Mouse (Mus musculus): Measurements from ENCODE around the gene Vac14.
"Not testable (repeated sequence)": the region's sequence is repeated elsewhere in the genome, so short reads cannot be mapped to it uniquely, and the experiment has no call there.

The Vac14 gene

DNA sequence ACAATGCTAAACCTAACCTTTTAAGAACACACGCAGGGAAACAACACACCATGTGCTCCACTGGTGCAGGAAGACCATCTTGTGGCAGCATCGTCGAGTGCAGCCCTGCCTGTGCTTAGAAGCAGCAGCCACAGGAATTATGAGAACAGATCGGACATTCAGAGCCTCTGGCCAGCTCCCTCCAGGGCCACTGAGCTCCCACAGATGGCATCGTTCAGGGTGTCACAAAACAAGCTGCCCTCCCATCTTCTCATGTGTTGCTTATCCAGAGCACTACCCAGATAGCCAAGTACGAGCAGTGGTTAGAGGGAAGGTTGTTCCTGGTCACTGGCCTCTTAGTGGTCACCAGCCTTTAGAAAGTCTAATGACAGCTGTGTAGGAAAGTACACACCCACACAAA is 30.9 kb downstream of the Vac14 start:
- no peak for DNase-seq

DNA sequence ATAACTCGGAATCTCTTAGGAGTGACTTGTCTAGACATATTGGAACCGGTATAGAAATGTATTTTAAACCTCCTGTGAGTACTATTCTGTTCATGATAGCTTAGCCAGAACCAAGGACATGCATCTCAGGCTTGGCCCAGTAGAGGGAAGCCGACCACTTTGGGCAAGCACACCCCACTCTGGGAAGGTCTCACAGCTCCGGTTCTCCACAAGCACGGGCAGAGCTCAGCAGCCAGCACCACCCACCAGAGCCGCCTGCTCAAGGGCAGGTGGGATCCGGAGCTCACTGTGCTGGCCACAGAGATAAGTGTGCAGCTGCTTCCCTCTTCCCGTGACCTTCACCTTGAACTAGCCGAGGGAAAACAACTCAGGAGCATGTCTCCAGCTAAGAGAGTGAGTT is 32.5 kb downstream of the Vac14 start:
- peak in 1 of 2 experiments; percentile 31 for DNase-seq

DNA sequence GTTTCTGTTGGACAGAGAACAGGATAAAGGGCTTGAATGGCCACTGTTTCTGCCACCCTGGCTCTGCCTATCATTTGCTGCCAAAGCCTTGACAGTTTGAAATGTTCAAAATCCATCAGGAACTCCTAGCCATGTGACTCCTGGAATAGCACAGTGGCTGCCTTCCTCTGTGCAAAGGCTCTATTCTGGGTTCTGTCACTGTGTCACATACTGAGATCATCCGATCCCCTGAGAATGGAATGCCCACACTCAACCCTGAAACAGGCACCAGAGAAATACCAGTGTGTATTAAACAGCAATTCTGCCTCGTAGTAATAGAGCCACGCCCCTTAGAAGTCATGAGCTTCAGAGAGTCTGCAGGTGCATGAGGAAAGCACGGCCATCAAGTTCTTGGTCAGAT is 33.5 kb downstream of the Vac14 start:
- DNase-seq = no peak

DNA sequence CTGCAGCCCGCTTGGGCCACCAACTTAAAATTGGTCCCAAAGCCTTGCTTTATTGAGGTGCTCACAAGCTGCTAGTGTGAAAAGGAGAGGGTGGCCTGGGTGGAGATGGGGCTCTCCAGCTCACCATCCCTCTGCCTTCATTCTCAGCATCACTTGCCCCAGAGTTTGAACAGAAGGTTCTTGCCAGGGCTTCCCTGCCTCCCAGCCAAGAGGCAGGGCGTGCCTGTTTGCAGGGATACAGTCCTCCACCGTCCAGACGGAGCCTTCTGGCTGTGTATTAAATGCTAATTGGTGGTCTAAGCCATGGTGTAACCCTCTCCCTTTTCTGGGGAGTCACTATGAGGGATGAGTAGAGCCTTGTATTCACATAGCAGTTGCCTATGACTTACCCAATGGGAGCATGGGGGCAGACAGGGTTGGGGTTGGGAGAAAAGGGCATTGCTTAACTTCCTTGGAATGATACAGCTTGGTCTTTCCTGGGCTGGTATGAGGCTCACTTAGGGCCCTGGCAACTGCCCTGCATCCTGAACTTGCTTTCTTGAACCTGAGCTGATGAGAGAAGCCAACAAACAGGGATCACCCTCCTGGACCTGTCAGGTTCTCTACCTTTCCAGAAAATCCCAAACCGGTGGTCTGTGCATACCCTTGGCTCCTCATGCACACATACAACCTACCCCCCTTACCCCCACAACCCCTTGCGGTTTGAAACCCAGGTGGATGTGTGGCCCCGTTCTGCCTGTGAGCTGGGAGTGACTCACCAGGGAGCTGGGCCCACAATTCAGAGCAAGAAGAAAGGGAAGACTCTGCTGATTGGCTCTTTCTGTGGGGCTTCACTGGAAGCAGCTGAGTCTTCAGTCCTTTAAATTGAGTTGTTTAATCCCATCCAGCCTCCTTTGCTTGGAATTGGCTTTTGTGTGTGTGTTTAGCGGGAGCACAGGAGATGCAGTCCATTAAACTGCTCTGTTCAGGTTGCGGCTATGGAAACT is 36.0 kb downstream of the Vac14 start:
- DNase-seq = no peak

DNA sequence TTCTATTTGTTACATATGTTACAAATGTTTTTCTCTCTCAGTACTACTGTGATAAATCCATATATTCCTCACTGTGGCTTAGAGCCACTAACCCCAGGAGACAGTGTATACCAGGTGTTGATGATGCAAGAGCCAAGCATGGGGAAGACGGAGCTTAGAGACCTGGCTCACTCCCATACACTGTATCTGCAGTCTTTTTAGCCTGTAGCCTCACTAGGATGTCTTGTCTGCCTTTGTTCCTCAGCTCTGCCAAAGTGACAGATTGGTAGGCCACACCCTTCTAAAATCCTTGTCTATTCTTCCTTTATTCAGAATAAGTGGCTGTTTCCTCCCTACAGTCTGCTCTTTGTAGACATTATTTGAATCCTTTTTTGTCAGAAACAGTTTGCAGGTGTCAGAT is 37.4 kb downstream of the Vac14 start:
- DNase-seq = no peak

DNA sequence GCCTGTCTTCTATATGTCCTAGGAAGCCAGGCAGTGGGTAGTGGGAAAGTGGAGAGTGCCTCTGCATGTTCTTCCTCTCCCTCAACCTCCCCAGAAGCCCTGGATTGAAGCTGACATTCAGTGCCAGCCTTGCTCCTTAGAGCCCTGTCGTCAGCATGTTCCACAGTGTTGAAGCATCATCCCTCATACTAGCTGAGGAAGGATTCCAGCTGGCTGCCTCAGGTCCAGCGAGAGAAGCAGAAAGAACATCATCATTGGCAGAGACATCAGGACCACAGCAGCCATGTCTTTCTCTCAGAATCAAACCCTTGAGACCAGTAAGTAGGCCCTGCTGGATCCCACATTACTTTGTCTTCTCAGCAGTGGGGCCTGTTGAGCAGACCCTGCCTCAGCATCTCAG is 39.3 kb downstream of the Vac14 start:
- no peak for DNase-seq

DNA sequence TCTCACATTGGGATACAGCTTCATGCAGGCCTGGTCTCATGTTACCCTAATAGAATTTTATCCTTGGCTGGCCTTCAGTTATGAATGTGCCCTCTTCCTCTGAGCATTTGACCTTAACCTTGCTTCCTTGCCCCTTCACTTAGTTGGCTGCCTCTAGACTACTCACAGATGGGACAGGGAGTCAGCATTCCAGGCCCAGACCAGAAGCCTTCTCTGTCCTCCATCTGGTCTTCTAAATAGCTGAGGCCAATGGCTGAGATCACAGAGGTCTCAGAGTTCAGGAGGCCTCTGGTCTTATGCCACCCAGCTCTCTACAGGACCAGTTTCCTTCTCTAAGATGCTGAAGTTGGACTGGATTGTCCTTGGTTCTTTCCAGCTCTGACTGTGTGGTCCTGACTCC is 41.7 kb downstream of the Vac14 start:
- DNase-seq = peak in 1 of 2 experiments; percentile 9

DNA sequence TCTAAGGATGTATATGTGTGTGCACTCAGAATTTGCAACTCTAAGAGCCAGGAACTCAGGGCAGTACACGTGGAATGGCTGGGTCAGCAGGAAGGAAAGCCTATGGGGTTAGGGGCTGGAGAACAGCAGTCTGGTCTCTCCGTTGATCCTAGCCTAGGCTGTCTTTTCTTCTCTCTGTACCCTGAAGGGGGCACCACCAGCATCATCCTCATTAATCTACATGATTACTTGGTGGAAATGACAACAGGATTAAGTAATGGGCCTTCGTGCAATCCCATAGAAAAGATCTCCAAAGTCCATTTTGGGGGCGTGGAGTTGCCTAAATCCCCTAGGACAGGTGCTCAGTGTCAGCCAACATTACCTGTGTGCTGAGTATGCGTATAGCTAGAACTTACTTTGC is 44.2 kb downstream of the Vac14 start:
- DNase-seq = no peak

DNA sequence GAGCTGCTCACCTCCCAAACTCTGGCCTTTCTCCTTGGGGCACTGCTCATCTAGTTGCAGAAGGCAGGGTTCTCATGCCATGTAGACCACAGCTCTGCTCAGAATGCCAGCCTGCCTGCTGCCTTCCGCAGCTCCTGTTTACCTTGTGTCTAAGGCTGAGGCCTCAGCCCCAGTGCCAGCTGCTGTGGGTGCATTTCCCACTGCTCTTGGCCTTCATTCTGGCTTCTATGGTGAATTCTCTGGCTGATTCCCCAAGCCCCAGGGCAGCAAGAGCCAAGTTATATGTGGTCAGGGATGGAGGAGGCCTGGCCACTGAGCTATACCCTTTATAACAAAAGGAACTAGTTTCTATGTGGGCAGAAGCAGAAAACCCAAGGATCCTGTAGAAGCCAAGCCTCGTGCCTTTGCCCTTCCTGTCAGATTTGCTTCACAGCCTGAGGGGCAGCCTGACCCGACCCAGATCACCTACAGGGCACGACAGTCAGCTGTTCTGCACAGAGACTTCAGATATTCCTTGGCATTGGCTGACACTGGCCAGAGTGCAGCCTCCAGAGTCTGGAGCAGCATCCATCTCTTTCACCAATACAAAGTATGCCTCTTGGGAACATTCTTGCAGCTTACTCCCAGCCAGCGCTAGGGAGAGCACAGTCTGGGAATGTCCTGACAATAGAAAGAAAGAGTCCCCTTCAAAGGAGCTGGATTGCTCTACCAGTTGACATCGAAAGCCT is 44.8 kb downstream of the Vac14 start:
- DNase-seq = no peak

DNA sequence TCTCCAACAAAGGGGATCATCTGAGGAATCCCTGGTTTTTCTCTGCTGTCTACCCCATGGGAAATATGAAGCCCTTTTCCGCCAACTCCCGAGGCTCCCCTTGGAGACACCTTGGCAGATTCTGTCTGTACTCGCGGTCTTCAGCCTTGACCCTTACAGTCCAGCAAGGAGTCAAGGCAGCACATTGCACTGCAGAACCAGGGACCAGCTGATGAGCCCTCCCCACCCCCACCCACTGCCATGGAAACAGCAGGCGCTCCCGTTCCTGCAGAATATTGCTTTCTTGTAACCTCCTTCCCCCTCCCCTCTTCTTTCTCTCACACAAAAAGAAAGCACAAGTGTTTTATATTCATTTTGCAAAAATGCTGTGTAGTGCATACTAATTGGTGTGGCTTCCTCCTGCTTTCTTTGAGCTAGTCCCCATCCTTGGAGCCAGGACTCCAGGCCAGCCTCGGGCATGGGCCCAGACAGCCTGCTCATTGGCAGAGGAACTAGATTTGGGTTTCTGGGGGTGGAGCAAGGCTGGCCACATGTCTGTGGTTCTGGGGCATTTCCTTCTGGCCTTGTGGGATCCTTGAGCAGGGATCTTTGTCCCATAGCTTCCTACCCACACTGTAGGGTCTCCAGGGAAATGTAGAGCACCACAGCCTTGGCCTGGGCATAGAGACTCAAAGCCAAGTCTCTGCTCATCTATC is 46.0 kb downstream of the Vac14 start:
- DNase-seq = peak in 1 of 2 experiments; percentile 24

DNA sequence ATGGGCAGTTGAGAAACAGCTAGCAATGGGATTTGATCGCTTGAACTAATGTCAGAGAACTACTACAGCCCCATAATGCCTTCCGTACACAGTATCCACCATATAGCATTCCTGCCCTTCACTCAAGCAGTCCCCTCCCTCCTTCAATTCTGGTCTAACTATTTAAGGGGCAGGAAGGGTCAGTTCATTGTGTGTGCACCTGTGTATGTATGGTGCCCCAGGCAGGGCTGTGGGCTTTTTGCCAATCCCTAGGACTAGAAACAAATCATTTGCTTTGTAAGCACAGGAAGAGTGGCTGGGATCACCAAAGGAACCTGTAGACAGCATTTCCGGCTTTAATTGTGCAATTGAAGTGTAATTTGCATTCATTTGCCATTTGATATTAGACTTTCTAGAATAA is 46.6 kb downstream of the Vac14 start:
- DNase-seq = peak in 1 of 2 experiments; percentile 58

DNA sequence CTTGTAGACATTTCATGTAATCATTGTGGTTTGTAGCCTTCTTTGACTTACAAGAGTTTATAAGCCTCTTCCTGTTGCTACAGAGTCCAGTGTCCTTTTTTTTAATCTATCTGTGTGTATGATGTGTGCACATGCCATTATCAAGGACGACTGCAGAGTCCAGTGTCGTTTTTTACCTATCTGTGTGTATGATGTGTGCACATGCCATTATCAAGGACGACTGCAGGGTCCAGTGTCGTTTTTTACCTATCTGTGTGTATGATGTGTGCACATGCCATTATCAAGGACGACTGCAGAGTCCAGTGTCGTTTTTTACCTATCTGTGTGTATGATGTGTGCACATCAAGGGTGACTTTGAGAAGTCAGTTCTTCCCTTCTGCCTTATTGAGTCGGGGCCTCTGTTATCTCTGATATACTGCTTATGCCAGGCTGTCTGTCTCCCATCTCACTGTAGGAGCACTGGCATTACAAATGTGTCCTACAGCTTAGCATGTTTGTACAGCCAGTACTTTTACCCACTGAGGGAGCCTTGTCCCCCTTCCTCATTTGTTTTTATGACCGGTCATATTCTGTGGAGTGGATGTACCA is 49.3 kb downstream of the Vac14 start:
- not testable (repeated sequence) for DNase-seq

DNA sequence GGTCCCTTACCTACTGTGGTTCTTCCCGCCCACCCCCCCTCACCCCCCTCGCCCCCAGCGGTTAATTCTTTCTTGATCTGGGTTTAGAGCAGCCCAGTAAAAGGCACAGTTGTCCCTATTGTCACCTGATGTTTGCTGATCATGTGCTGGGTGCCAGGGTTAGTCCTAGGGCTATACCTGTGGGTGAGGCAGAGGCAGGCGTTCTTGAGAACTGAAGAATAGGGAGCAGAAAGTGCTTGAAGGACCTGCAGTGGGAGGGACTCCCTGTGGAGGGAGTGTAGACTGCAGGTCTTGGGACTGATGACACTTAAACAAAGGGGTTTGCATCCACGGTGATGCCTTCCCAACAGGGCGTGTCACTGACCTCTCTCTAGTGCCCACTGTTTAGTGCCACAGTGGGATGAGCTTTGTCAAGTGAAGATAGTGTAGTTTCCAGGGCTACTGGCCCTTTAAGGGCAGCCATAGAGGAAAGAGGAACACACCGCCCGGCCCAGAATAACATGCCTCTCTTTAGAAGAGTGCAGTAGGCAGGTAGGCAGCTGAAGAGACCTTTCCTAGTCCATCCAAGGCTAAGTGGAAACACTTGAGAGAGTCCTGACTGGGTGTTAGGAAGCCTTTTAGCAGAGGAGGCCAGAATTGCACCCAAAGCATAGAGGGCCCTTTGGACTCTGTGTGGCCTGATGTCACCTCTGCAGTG is 51.7 kb downstream of the Vac14 start:
- DNase-seq = no peak

DNA sequence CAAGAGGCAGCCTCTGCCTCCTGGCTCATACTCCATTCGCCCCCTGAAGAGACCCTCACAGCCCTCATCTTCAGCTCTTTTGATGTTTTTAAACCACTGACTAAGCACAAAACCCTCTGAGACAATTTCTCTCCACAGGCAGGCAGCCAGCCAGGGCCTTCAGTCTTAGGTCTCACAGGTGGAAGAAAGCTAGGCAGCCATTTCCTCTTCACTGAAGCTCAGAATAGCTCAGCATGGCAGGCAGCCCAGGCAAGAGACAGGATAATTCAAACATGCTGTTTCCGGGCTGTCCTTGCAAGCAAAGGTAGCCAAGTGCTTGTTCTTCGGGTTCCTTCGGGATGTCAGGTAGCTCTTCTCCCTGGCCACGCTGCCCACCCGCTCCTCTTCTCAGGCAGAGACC is 52.9 kb downstream of the Vac14 start:
- peak; percentile 57 to 69 for DNase-seq

DNA sequence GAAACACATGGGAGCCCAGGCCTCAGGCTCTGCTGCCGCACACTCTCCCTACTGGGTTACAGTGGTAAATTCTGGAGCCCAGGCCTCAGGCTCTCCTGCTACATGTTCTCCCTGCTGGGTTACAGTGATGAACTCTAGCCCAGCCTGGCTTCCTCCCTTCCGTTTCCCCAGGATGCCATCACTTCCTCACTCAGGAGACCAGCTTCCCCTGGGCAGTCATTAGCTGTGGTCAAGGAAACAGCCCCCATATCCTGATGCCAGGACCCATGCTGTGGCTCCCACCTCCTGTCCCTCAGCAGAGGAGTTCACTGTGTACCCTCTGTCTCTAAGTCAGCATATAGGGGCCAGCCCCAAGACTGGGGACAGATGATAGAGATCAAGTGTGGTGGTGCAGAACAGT is 53.7 kb downstream of the Vac14 start:
- peak; percentile 27 to 50 for DNase-seq

DNA sequence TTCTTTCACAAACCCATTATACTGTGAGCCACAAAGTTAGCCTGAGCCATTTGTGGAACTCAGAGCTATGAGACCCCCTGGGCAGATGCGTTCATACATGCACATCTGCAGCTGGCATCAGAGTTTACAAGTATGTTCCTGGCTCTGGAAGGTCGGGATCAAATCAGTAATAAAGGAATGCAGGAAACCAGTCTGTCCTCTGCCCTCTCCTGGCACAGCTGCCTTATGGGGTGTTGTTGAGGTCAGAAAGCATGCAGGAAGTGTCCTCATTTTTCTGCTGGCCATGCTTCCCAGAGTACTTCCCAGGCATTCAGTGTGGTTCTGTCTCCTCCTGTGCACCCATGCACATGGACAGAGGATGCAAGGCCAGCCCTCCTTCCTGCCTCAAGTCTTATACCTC is 54.8 kb downstream of the Vac14 start:
- peak; percentile 31 to 44 for DNase-seq

DNA sequence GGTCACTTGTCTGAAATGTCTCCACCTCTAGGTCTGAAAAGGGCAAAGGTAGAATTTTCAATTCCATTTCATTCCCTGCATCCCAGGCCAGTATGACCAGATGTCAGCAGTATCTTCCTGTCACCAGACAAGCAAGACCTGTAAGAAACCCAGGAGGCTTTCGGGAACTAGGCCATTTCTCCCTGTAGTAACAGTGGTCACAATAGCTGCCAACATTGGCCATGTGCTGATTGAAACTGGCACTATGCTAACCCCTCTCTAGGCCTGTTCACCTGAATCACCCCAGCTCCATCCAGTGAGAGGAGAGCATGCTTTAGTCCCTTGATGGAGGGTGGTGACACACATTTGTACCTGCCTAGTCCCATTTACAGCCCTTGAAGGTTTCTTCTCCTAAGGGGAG is 56.2 kb downstream of the Vac14 start:
- DNase-seq = no peak

DNA sequence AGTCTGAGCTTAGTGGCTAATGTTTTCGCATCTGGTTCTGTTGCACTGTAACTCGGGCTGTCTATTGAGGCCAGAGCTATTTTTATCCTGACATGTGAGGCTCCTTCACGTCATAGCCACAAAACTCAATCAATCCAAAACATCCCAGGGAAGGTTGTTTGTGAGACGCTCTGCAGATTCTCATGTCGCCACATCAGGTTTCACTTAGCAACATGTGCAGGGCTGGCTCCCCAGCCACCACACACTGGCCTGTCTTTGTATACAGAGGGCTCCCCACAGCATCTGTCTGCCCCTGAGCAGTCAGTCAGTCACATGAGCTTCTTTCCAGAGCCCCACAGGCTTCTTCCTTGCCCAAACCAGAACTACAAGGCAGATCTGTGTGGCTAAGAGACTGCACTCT is 58.3 kb downstream of the Vac14 start:
- DNase-seq = no peak

DNA sequence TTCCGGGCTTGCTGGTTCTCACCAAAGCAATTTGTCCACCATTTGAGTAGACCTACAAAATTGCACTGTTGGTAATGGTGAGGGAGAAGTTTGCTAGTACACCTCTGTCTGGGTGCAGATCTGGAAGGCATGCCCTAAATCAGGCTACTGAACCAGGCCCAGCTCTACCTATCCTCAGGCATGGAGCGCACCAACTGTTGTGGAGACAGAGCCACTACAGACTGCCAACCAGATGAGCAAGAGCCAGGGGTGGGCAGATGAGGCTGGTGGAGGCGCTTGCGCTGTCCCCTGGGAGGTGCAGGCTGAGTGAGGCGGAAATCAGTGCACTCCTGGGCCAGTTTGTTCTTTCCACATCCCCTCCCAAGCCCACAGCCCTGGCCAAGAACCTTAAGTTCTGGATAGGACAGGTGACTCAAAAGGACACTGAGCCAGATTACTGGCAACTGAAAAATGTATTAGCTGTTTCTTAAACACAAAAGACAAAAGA is 58.8 kb downstream of the Vac14 start:
- no peak for DNase-seq

DNA sequence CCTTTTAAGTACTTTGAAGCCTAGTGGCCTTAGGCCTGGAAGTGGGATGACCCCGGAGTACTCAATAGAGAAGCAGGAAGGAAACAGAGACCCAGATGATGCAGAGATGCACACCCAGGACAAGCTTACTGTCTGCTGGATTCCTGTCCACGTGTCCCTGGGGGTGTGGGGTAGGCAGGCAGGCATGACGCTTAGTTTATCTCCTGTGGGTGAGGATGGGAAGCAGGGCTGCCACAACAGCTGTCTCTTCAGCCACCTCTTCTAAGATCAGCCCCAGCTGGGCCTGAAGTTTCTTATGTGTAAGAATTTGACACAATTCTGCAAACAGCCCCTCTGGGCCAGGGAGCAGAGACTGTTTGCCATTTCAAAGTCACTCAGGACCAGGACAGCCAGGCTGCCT is 60.6 kb downstream of the Vac14 start:
- no peak for DNase-seq

DNA sequence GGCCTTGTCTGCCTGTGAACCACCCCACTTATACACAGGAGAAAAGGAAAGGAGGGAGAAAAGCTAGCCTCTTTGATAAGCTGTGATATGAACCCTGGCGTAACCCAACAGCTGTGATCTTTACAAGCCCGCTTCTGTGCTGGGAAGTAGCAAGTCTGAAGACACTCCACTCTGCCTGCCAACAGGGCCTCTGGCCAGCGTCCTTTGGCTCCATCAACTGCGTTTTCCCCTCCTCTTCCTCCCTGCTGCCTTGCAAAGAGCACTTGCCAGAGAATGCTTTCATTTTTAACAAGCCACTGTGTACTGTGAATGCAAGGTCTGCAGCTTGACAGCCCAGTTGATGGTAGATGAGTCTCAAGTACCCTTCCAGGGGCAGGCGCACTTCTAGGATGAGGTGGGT is 69.3 kb downstream of the Vac14 start:
- peak; percentile 73 to 79 for DNase-seq

DNA sequence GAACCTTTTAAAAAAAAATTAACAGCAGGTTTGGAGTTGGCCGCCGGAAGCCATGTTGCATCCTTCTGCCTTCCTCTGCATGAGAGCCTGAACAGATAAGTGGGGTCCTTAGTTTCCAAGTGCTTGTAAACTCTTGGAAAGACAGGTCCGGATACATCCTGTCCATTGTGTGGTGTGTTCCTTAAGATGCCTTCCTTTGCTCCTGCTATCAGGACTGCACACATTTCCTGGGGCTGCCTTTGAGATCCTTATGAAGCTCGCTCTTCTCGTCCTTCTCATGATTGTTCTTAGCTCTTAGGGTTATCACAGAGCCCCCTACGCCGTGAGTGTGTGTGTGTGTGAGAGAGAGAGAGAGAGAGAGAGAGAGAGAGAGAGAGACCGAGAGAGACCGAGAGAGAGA is 71.6 kb downstream of the Vac14 start:
- no peak for DNase-seq

Measured in kidney, postnatal 4 days (tissue).